Mouse (Mus musculus) left cerebral cortex, adult 8-10 months (tissue): ENCODE results near the gene Jak3. TPM values are rescaled to one million over a fixed set of nuclear protein-coding genes. Genes with fewer than 3 reads are reported as not detected.
A peak's percentile ranks its signal among the peaks of the same experiment; 100 is the strongest.

Source experiments
- DNase-seq, 2 experiments: peaks; one replicate each; pipeline ENCODE4 v3.0.0; 2022; ENCODE audit warnings: low spot score in 2 of 2
- total RNA-seq, 4 experiments: library from RNA; stranded (reverse); gene quantifications; 2 replicates each; pipeline ENCODE4 v1.2.4; 2022

The Jak3 gene
- total RNA-seq, 4 experiments from 2014 or later, result 4.4 to 7.3 (median 6.1) TPM

GRCm38 (mm10) chr8:71665331-71666130 lies 10.6 kb upstream of the Jak3 start:
- DNase-seq, result no peak

GRCm38 (mm10) chr8:71666855-71667254 lies 9.2 kb upstream of the Jak3 start:
- DNase-seq, result no peak

- no peak for DNase-seq
These were observed 8.8 kb upstream of the Jak3 start for GRCm38 (mm10) chr8:71667256-71667655.

GRCm38 (mm10) chr8:71668220-71668975 lies 7.7 kb upstream of the Jak3 start:
- DNase-seq, result no peak

- DNase-seq, result no peak
These were observed 5.9 kb upstream of the Jak3 start for GRCm38 (mm10) chr8:71670198-71670597.

- DNase-seq, result peak; percentile 71 to 73
These were observed 5.2 kb upstream of the Jak3 start for GRCm38 (mm10) chr8:71670621-71671548.

- peak; percentile 72 to 90 for DNase-seq
These were observed 4.5 kb upstream of the Jak3 start, which contains the start of gene Unc13a for GRCm38 (mm10) chr8:71671549-71671965. Gene Unc13a, minus strand, starts transcription at chr8:71671757.

- no peak for DNase-seq
These were observed 3.8 kb upstream of the Jak3 start for GRCm38 (mm10) chr8:71672168-71672735.

GRCm38 (mm10) chr8:71674071-71674470 lies 2.0 kb upstream of the Jak3 start:
- no peak for DNase-seq

GRCm38 (mm10) chr8:71675456-71676019 lies 558 bp upstream of the Jak3 start:
- no peak for DNase-seq

- no peak for DNase-seq
These were observed 707 bp downstream of the Jak3 start for GRCm38 (mm10) chr8:71676803-71677202.

- no peak for DNase-seq
These were observed 1.5 kb downstream of the Jak3 start for GRCm38 (mm10) chr8:71677555-71677954.

- no peak for DNase-seq
These were observed 2.1 kb downstream of the Jak3 start for GRCm38 (mm10) chr8:71678216-71678615.

- no peak for DNase-seq
These were observed 3.0 kb downstream of the Jak3 start for GRCm38 (mm10) chr8:71679116-71679515.

GRCm38 (mm10) chr8:71679550-71680168 lies 3.6 kb downstream of the Jak3 start:
- no peak for DNase-seq

- no peak for DNase-seq
These were observed 4.4 kb downstream of the Jak3 start for GRCm38 (mm10) chr8:71680471-71680870.

GRCm38 (mm10) chr8:71681369-71681915 lies 5.3 kb downstream of the Jak3 start:
- no peak for DNase-seq

- no peak for DNase-seq
These were observed 6.7 kb downstream of the Jak3 start for GRCm38 (mm10) chr8:71682832-71683231.

- DNase-seq, result no peak
These were observed 8.6 kb downstream of the Jak3 start for GRCm38 (mm10) chr8:71684701-71685100.

- DNase-seq, result no peak
These were observed 9.5 kb downstream of the Jak3 start for GRCm38 (mm10) chr8:71685573-71685972.
